Mouse (Mus musculus): ENCODE results near the gene Magi3. TPM values are rescaled to one million over a fixed set of nuclear protein-coding genes. Genes with fewer than 3 reads are reported as not detected.
A peak's percentile ranks its signal among the peaks of the same experiment; 100 is the strongest.

Gene Magi3
- polyA plus RNA-seq, 1 experiment from 2014 or later, result 5.2 TPM

DNA sequence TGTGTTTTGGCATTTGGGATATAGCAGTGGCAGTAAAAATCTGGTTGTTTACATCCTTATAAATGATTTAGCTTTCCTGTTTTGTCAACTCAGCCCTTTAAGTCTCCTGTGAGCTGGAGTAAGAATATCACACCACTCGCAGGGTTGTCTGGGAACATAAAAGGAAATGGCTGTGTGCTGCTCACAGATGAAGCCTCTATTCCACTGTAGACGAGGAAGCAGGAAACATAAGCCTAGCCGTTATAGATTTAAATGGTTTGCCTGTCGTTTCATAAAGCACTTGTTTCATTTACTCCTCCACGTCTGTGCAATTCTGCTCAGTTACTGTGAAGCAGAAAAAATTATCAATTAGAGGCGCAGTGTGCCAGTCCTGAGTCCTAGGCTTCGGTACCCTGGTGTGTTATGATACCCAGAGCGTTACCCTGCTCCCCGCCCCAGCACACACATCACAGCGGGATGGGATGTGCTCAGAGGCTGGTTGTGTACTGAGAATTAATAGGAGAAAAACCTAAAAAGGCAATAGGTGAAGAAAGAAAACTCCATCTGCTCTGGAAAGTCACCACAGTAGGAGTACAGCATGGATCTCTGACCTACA is 17.8 kb upstream of the Magi3 start:
- Histone ChIP-seq H3K9me3 (no peaks in the 10 kb centered on the region), H3K36me3 (no peaks in the 10 kb centered on the region), H3K27me3 (no peaks in the 10 kb centered on the region), H3K9ac (replicated peaks) (no peak overlapping the region), H3K4me1 (0 out of 2 replicates have a peak, but pooled peaks cover 3% of the 10 kb centered on the region), H3K4me2 (replicated peaks) (no peak overlapping the region), H3K4me3 (no peak overlapping the region), H3K27ac (replicated peaks) (no peak overlapping the region)
- ATAC-seq (ENCODE audit: low FRiP score, low read depth), result no peak
- 79% methylated on average over 10 of the region's 10 CpGs for WGBS

DNA sequence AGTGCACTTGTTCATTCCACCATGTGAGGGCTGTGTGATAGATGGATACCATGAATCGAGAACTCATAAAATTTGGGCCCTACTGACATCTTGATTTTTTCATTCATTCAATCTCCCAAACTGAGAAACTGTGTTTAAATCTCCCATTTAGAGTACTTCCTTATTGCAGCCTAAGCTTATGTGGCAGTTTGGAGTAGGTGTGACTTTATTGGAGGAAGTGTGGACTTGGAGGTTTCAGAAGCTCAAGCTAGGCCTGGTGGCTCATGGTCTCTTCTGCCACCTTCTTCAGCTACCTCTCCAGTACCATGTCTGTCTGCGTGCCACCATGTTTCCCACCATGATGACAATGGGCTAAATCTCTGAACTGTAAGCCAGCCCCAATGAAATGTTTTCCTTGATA is 15.9 kb upstream of the Magi3 start:
- Histone ChIP-seq H3K4me2 (replicated peaks) (no peak overlapping the region), H3K9ac (replicated peaks) (no peak overlapping the region), H3K27me3 (no peaks in the 10 kb centered on the region), H3K27ac (replicated peaks) (no peak overlapping the region), H3K36me3 (no peaks in the 10 kb centered on the region), H3K9me3 (no peaks in the 10 kb centered on the region), H3K4me1 (0 out of 2 replicates have a peak, but pooled peaks cover 3% of the 10 kb centered on the region), H3K4me3 (no peak overlapping the region)
- WGBS, result 85% methylated on average over 2 of the region's 2 CpGs
- ATAC-seq (ENCODE audit: low FRiP score, low read depth), result no peak

DNA sequence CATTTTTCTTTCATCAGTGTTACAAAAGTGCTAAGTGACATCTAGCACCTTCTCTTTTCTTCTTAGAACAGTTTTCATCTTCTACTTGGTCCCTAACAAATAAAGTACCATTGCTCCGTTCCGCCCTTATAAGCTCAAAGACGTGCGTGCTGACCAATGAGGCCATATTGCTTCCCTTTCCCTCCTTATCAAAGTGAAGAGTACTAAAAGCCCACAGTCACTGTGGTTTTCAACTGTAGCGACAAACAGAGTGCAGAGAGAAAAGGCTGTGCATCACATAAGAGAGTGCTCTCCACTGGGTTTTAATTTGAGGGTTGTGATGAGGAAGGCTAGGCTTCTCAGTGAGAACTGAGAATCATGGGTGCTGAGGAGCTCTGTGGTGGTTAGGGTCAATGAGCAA is 14.9 kb upstream of the Magi3 start:
- Histone ChIP-seq H3K27ac (replicated peaks) (no peak overlapping the region), H3K9me3 (no peaks in the 10 kb centered on the region), H3K27me3 (no peaks in the 10 kb centered on the region), H3K9ac (replicated peaks) (no peak overlapping the region), H3K4me2 (replicated peaks) (no peak overlapping the region), H3K4me1 (0 out of 2 replicates have a peak, but pooled peaks cover 3% of the 10 kb centered on the region), H3K36me3 (no peaks in the 10 kb centered on the region), H3K4me3 (no peak overlapping the region)
- ATAC-seq (ENCODE audit: low FRiP score, low read depth), result no peak
- 96% methylated on average over 5 of the region's 5 CpGs for WGBS

DNA sequence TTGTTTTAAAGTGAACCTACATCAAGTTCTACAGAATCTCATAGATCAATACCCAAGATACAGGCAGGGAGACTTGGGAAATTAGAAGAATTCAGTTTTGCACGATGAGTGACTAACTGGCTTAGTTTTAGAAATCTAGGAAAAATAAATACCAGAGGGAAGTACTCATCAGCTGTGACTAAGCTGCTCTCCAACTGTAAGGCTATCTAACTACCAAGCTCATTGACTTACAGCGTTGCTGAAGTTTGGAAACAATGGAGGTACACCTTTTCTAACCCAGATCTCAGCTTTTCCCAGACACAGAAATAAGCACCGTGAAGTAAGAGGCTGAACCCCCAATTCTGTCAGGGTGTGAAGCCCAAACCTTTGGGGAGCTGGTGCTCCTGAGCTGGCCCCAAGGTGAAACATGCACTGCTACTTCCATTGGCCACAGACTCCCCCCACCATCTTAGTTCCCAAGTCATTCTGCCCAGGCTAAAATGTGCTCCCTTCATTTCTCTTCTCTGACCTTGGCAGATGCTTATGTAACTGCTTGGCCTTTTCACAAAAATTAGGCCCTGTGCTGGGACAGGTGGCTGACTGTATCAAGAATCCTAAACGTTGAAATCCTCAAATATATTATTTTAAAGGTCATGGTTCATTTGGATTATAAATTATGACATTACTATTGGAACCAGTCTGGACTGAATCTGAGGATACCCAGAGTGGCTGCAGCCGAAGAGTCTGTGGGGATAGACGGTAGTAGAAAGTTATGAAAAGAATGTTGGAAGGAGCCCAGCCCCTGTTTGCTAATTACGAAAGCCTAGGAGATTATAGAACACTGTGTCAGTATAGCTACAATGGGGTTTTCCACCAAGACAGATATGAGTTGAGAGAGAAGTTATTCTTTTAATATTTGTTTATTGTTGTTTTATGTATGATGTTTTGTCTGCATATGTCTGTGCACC is 13.5 kb upstream of the Magi3 start:
- no peak overlapping the region for H3K4me3 ChIP-seq
- H3K27me3 ChIP-seq, result no peaks in the 10 kb centered on the region
- H3K36me3 ChIP-seq, result no peaks in the 10 kb centered on the region
- no peak overlapping the region for H3K9ac ChIP-seq (replicated peaks)
- H3K9me3 ChIP-seq, result no peaks in the 10 kb centered on the region
- no peak for ATAC-seq (ENCODE audit: low FRiP score, low read depth)
- no peak overlapping the region for H3K27ac ChIP-seq (replicated peaks)
- no peak overlapping the region for H3K4me2 ChIP-seq (replicated peaks)
- 77% methylated on average over 7 of the region's 7 CpGs for WGBS
- H3K4me1 ChIP-seq, result 0 out of 2 replicates have a peak, but pooled peaks cover 3% of the 10 kb centered on the region

DNA sequence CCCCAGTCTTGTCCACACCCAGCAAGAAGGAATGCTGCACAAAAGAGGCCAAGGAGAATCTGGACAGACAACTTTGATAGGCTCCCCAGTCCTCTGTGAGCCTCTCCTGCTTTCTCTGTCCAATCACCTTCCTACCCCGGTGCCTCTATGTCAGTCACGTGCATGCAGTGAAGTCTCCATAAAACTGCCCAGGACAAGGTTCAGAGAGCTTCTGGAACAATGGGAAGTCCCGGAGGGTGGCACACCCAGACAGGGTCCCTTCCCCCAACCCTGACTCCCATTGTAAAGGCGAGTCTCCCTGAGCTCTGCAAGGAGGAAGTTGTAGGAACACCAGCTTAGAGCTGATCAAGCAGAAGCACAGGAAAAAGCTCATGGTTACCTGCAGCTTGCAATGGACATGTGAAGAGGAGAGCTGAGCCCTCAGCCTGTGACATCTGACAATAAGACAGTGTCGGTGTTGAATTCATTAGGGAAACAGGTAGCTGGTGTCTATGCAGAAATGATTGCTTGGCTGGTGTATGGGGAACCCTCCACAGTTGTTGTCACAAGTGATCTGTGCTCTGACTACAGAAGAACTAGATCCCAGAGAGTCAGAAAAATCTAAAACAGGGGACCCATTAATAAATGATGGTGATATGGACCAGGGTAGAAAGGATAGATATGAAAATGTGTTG is 7.4 kb upstream of the Magi3 start:
- no peak for ATAC-seq (ENCODE audit: low FRiP score, low read depth)
- Histone ChIP-seq H3K9ac (replicated peaks) (no peak overlapping the region), H3K4me3 (no peak overlapping the region), H3K27me3 (0 out of 2 replicates have a peak, but pooled peaks cover 4% of the 10 kb centered on the region), H3K36me3 (no peaks in the 10 kb centered on the region), H3K4me2 (replicated peaks) (no peak overlapping the region), H3K9me3 (no peaks in the 10 kb centered on the region), H3K27ac (replicated peaks) (no peak overlapping the region), H3K4me1 (0 out of 2 replicates have a peak, but pooled peaks cover 3% of the 10 kb centered on the region)
- WGBS, result 28% methylated on average over 5 of the region's 5 CpGs

DNA sequence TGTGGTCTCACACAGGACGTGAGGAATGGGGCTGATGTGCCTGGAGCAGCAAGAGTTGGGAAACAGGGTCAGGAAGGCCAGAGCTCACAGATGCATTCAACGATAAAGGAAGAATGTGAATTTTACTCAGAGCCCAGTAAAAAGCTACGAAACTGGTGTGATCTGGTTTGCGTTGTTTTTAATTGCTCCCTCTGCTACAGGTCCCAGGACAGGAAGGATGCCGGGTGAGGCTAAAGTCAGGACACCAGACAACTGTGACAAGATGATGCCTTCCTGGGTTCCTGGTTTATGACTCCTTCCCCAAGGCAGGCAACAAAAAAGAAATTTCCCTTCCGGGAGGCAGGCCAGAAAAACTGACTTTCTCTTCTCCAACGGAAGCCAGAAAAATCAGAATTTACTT is 6.6 kb upstream of the Magi3 start:
- Histone ChIP-seq H3K4me1 (0 out of 2 replicates have a peak, but pooled peaks cover 3% of the 10 kb centered on the region), H3K27me3 (0 out of 2 replicates have a peak, but pooled peaks cover 4% of the 10 kb centered on the region), H3K4me3 (no peak overlapping the region), H3K36me3 (no peaks in the 10 kb centered on the region), H3K27ac (replicated peaks) (no peak overlapping the region), H3K9me3 (no peaks in the 10 kb centered on the region), H3K4me2 (replicated peaks) (no peak overlapping the region), H3K9ac (replicated peaks) (no peak overlapping the region)
- no peak for ATAC-seq (ENCODE audit: low FRiP score, low read depth)
- WGBS, result 78% methylated on average over 7 of the region's 7 CpGs

DNA sequence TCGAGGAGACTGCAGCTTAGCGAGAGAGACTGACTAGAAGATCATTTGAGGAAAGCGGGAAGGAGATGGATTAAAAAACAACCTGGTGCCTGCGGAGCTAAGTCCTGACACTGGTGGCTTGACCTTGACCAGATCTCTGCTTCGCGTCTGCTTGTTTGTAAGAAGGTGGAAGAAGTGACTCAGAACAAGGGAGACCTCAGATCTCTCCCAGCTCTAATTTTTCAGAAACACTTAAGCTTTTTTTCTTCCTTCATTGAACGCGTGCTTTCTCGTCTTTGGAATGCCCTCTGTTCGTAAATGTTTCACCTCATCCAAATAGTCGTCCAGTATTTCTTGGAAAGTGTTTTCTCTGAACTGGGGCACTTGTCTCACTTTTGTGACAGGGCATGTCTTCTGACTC is 982 bp upstream of the Magi3 start:
- Histone ChIP-seq H3K36me3 (no peaks in the 10 kb centered on the region), H3K27me3 (no peaks in the 10 kb centered on the region; the same call in 1 of the 2 replicates), H3K9me3 (no peaks in the 10 kb centered on the region), H3K9ac (replicated peaks) (peak overlapping the region; percentile 46; the same call in 1 of the 2 replicates), H3K4me3 (peak overlapping the region; percentile 73), H3K27ac (replicated peaks) (no peak overlapping the region), H3K4me2 (replicated peaks) (peak overlapping the region; percentile 55), H3K4me1 (peaks cover 16% of the 10 kb centered on the region)
- 9% methylated on average over 11 of the region's 11 CpGs for WGBS
- ATAC-seq (ENCODE audit: low FRiP score, low read depth), result no peak

DNA sequence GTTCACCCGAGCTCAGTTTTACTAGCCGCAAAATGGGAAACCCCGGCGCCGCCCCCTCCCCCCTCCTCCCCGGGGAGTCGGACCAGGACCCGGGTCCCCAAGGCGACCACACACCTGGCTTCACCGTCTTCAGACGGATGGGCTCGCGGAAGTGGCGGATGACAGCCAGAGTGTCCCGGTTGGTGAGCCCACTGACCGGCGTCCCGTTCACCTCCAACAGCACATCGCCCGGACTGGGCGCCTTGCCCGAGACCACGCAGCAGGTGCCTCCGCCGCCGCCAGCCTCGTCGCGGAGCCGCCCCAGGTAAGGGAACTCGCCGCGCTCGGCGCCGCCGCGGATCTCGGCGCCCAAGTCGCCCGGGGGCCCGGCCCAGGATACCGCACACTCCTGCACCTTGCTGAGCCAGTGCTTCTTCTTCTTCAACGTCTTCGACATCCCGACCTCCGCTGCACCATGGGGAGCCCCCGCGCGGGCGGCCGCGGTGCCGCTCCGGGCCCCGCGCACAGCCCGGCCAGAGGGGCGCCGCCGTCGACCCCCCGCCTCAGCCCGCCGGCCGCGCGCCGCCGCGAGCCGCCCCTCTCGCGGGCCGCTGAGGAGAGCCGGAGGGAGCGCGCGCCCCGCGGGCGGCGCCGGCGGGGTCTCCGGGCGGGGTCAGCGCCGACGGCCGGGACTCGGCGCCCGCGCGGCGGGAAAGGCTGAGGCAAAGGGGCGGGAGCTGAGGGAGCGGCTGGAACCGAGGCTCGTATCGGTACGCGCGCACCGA is 461 bp downstream of the Magi3 start:
- WGBS, result 0% methylated on average over 83 of the region's 107 CpGs
- Histone ChIP-seq H3K27ac (replicated peaks) (peak overlapping the region; percentile 96), H3K4me2 (replicated peaks) (peak overlapping the region; percentile 83), H3K9ac (replicated peaks) (peak overlapping the region; percentile 75), H3K4me3 (peak overlapping the region; percentile 73), H3K9me3 (no peaks in the 10 kb centered on the region), H3K4me1 (peaks cover 16% of the 10 kb centered on the region), H3K36me3 (no peaks in the 10 kb centered on the region), H3K27me3 (no peaks in the 10 kb centered on the region; the same call in 1 of the 2 replicates)
- ATAC-seq (ENCODE audit: low FRiP score, low read depth), result no peak

DNA sequence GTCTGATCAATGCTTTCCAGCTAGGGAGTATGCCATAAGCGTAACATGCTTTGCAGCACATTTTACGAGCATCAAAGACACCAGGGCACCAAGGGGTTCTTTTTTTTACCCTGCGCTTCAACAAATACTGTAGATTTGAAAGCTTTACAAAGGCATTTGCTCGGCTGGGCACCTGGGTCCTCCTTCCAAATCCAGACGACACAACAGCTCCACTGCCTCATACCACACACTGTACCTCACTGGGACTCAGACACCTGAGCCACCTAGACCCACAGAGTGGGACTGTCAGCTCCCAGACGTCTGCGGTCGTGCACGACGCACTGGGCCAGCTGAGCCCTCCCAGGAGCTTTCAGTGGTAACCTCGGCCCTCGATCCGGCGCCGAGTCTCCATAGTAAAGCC is 1.2 kb downstream of the Magi3 start:
- ATAC-seq (ENCODE audit: low FRiP score, low read depth), result no peak
- Histone ChIP-seq H3K4me3 (peak overlapping the region; percentile 73), H3K9ac (replicated peaks) (peak overlapping the region; percentile 75), H3K36me3 (no peaks in the 10 kb centered on the region), H3K4me2 (replicated peaks) (peak overlapping the region; percentile 83), H3K27ac (replicated peaks) (peak overlapping the region; percentile 96; the same call in 1 of the 2 replicates), H3K27me3 (no peaks in the 10 kb centered on the region; the same call in 1 of the 2 replicates), H3K9me3 (no peaks in the 10 kb centered on the region), H3K4me1 (peaks cover 16% of the 10 kb centered on the region)
- 2% methylated on average over 15 of the region's 15 CpGs for WGBS

DNA sequence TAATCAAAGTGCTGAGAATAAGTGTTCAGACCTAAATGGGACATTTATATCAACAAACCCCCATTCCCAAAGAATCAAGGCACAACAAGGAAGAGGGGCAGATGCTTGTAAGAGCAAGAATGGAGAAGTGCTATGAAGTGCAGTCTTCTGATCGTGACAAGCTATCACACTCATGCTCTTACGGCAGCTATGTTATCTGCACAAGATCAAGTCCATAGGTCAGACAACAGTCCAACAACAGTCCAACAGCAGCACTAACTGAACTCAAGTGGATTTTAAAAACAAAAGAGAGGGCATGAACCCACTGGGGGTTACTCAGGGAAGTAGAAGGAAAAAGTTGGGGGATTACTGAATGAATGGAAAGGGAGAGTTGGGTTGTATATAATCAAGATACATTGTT is 30.4 kb downstream of the Magi3 start:
- WGBS, result 82% methylated on average over 2 of the region's 2 CpGs
- Histone ChIP-seq H3K9ac (replicated peaks) (no peak overlapping the region), H3K27ac (replicated peaks) (no peak overlapping the region), H3K4me1 (no peaks in the 10 kb centered on the region), H3K27me3 (no peaks in the 10 kb centered on the region), H3K4me3 (no peak overlapping the region), H3K9me3 (no peaks in the 10 kb centered on the region), H3K36me3 (no peaks in the 10 kb centered on the region), H3K4me2 (replicated peaks) (no peak overlapping the region)
- ATAC-seq (ENCODE audit: low FRiP score, low read depth), result no peak

DNA sequence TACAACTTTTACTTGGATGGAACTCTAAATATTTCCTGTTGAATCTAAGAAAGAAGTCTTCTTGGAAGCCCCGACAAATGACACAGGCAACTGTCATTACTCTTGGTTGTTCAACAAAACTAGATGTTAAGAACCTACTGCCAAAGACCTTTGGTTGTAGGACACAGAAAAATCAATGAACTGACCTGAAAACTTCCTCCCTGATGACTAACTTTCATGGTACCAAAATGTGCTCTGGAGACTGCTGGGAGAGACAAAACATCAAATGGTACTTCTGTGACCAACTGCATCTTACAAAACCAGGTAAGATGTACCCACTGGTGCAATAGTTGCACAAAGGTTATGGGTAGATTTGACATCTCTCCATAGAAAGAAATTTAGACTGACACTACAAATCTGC is 30.9 kb downstream of the Magi3 start:
- H3K27me3 ChIP-seq, result no peaks in the 10 kb centered on the region
- H3K4me3 ChIP-seq, result no peak overlapping the region
- no peaks in the 10 kb centered on the region for H3K9me3 ChIP-seq
- no peaks in the 10 kb centered on the region for H3K36me3 ChIP-seq
- H3K27ac ChIP-seq (replicated peaks), result no peak overlapping the region
- WGBS, result 93% methylated on average over 1 of the region's 1 CpGs
- H3K9ac ChIP-seq (replicated peaks), result no peak overlapping the region
- no peak for ATAC-seq (ENCODE audit: low FRiP score, low read depth)
- H3K4me2 ChIP-seq (replicated peaks), result no peak overlapping the region
- no peaks in the 10 kb centered on the region for H3K4me1 ChIP-seq

Data from midbrain, embryonic 12.5 days (tissue).